Mouse (Mus musculus): Measurements from ENCODE around the gene Mtmr1. TPM values are rescaled to one million over a fixed set of nuclear protein-coding genes. Genes with fewer than 3 reads are reported as not detected.
A peak's percentile ranks its signal among the peaks of the same experiment; 100 is the strongest.
"Not testable (repeated sequence)": the region's sequence is repeated elsewhere in the genome, so short reads cannot be mapped to it uniquely, and the experiment has no call there.

The Mtmr1 gene
- 9.3 and 9.4 TPM in 2 replicates for polyA plus RNA-seq (2015; fragmentation: Nextera tagmentation; extraction: Ambion mirVana)

GRCm38 (mm10) chrX:71364554-71364991 is at the start of gene Mtmr1:
Mtmr1 (plus strand) TSS chrX:71364760.
- peak; percentile 84 for ATAC-seq
- peak within 1 kb of the TSS; percentile 79 for H3K27ac ChIP-seq (ENCODE audit: low read depth, low read length)

GRCm38 (mm10) chrX:71352033-71352432 is 12.5 kb upstream of the Mtmr1 start:
- no peak overlapping the region for H3K4me3 ChIP-seq (ENCODE audit: low read depth, low read length)
- no peak overlapping the region for H3K4me2 ChIP-seq (replicated peaks; ENCODE audit: low read depth)
- H3K9me3 ChIP-seq (ENCODE audit: control insufficient read depth) = no peaks in the 10 kb centered on the region
- H3K4me1 ChIP-seq (replicated peaks; ENCODE audit: control insufficient read depth, insufficient read depth, low read length) = no peaks in the 10 kb centered on the region
- H3K36me3 ChIP-seq (ENCODE audit: control insufficient read depth, insufficient read depth) = no peaks in the 10 kb centered on the region
- H3K9ac ChIP-seq (ENCODE audit: low read depth, low read length) = no peak overlapping the region
- H3K27me3 ChIP-seq (replicated peaks; ENCODE audit: control insufficient read depth, insufficient read depth, low read length) = no peaks in the 10 kb centered on the region
- H3K27ac ChIP-seq (ENCODE audit: low read depth, low read length) = no peak overlapping the region
- WGBS = 67% methylated on average over 1 of the region's 1 CpGs
- peak; percentile 33; the same call in 1 of the 2 replicates for TF ChIP-seq CTCF (IDR thresholded peaks at IDR 0.05; ENCODE audit: low read depth)
- no peak for ATAC-seq

More at GRCm38 (mm10) chrX:71364554-71364991, at the start of gene Mtmr1:
- H3K36me3 ChIP-seq (ENCODE audit: control insufficient read depth, insufficient read depth) = no peaks in the 10 kb centered on the region
- no peaks in the 10 kb centered on the region for H3K4me1 ChIP-seq (replicated peaks; ENCODE audit: control insufficient read depth, insufficient read depth, low read length)
- TF ChIP-seq CTCF (IDR thresholded peaks at IDR 0.05; ENCODE audit: low read depth) = peak; percentile 64
- no peaks in the 10 kb centered on the region for H3K27me3 ChIP-seq (replicated peaks; ENCODE audit: control insufficient read depth, insufficient read depth, low read length)
- H3K9me3 ChIP-seq (ENCODE audit: control insufficient read depth) = no peaks in the 10 kb centered on the region
- H3K4me2 ChIP-seq (replicated peaks; ENCODE audit: low read depth) = peak within 1 kb of the TSS; percentile 70
- 19% methylated on average over 38 of the region's 47 CpGs for WGBS
- peak within 1 kb of the TSS; percentile 77 for H3K9ac ChIP-seq (ENCODE audit: low read depth, low read length)
- peak within 1 kb of the TSS; percentile 59 for H3K4me3 ChIP-seq (ENCODE audit: low read depth, low read length)

DNA sequence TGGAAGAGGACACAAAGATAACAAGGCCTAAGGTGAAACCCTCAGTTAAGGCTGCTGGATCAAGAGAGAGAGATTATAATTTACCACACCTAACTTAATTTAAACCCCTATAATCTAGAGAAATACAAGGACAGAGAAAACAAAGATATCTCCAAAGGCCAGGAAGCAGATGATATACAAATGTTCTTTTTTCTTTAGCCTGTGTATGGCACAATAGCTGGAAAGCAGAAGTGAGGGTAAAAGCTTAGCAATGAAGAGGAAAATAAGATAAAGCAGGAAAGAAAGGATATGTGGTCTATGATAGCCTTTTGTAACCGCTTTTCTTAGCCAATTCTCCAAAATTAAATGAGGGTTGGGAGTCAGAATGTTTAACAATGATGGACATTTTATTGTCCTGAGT is 9.2 kb upstream of the Mtmr1 start:
- no peaks in the 10 kb centered on the region for H3K36me3 ChIP-seq (ENCODE audit: control insufficient read depth, insufficient read depth)
- no peak overlapping the region for H3K4me3 ChIP-seq (ENCODE audit: low read depth, low read length)
- no peak for ATAC-seq
- H3K27ac ChIP-seq (ENCODE audit: low read depth, low read length) = no peak overlapping the region
- 60% methylated on average over 1 of the region's 1 CpGs for WGBS
- TF ChIP-seq CTCF (IDR thresholded peaks at IDR 0.05; ENCODE audit: low read depth) = no peak
- H3K9ac ChIP-seq (ENCODE audit: low read depth, low read length) = no peak overlapping the region
- H3K27me3 ChIP-seq (replicated peaks; ENCODE audit: control insufficient read depth, insufficient read depth, low read length) = no peaks in the 10 kb centered on the region
- no peaks in the 10 kb centered on the region for H3K4me1 ChIP-seq (replicated peaks; ENCODE audit: control insufficient read depth, insufficient read depth, low read length)
- H3K4me2 ChIP-seq (replicated peaks; ENCODE audit: low read depth) = no peak overlapping the region
- no peaks in the 10 kb centered on the region for H3K9me3 ChIP-seq (ENCODE audit: control insufficient read depth)

DNA sequence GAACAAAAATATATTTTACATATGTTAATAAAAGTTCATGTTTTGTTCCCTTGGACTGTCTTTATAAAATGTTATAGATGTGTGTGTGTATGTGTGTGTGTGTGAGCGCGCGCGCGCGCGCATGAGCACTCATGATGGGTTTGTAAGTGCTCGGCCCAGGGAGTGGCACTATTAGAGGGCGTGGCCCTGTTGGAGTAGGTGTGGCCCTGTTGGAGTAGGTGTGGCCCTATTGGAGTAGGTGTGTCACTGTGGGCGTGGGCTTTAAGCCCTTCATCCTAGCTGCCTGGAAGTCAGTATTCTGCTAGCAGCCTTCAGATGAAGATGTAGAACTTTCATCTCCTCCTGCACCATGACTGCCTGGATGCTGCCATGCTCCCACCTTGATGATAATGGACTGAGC is 2.8 kb upstream of the Mtmr1 start:
- H3K4me1 ChIP-seq (replicated peaks; ENCODE audit: control insufficient read depth, insufficient read depth, low read length); H3K27me3 ChIP-seq (replicated peaks; ENCODE audit: control insufficient read depth, insufficient read depth, low read length); H3K9me3 ChIP-seq (ENCODE audit: control insufficient read depth); H3K4me3 ChIP-seq (ENCODE audit: low read depth, low read length); ATAC-seq; H3K9ac ChIP-seq (ENCODE audit: low read depth, low read length); H3K4me2 ChIP-seq (replicated peaks; ENCODE audit: low read depth); H3K36me3 ChIP-seq (ENCODE audit: control insufficient read depth, insufficient read depth); H3K27ac ChIP-seq (ENCODE audit: low read depth, low read length): not testable (repeated sequence)
- 86% methylated on average over 10 of the region's 10 CpGs for WGBS

GRCm38 (mm10) chrX:71364062-71364461 is 498 bp upstream of the Mtmr1 start:
- no peak for ATAC-seq
- no peaks in the 10 kb centered on the region for H3K36me3 ChIP-seq (ENCODE audit: control insufficient read depth, insufficient read depth)
- H3K4me1 ChIP-seq (replicated peaks; ENCODE audit: control insufficient read depth, insufficient read depth, low read length) = no peaks in the 10 kb centered on the region
- H3K9me3 ChIP-seq (ENCODE audit: control insufficient read depth) = no peaks in the 10 kb centered on the region
- H3K9ac ChIP-seq (ENCODE audit: low read depth, low read length) = 0 out of 2 replicates have a peak overlapping the region, but pooled peaks have one; percentile 77
- H3K4me2 ChIP-seq (replicated peaks; ENCODE audit: low read depth) = peak overlapping the region; percentile 70
- no peaks in the 10 kb centered on the region for H3K27me3 ChIP-seq (replicated peaks; ENCODE audit: control insufficient read depth, insufficient read depth, low read length)
- no peak for TF ChIP-seq CTCF (IDR thresholded peaks at IDR 0.05; ENCODE audit: low read depth)
- H3K27ac ChIP-seq (ENCODE audit: low read depth, low read length) = no peak overlapping the region
- peak overlapping the region; percentile 59 for H3K4me3 ChIP-seq (ENCODE audit: low read depth, low read length)
- 56% methylated on average over 5 of the region's 5 CpGs for WGBS

GRCm38 (mm10) chrX:71365011-71365410 is 451 bp downstream of the Mtmr1 start:
- Histone ChIP-seq H3K27me3 (replicated peaks; ENCODE audit: control insufficient read depth, insufficient read depth, low read length) (no peaks in the 10 kb centered on the region), H3K9me3 (ENCODE audit: control insufficient read depth) (no peaks in the 10 kb centered on the region), H3K4me1 (replicated peaks; ENCODE audit: control insufficient read depth, insufficient read depth, low read length) (no peaks in the 10 kb centered on the region), H3K9ac (ENCODE audit: low read depth, low read length) (peak overlapping the region; percentile 77), H3K36me3 (ENCODE audit: control insufficient read depth, insufficient read depth) (no peaks in the 10 kb centered on the region), H3K4me2 (replicated peaks; ENCODE audit: low read depth) (peak overlapping the region; percentile 70), H3K27ac (ENCODE audit: low read depth, low read length) (peak overlapping the region; percentile 79), H3K4me3 (ENCODE audit: low read depth, low read length) (peak overlapping the region; percentile 59)
- TF ChIP-seq CTCF (IDR thresholded peaks at IDR 0.05; ENCODE audit: low read depth) = no peak
- WGBS = 15% methylated on average over 14 of the region's 20 CpGs
- ATAC-seq = peak; percentile 70

- H3K4me3 ChIP-seq (ENCODE audit: low read depth, low read length) = peak overlapping the region; percentile 59
- H3K9me3 ChIP-seq (ENCODE audit: control insufficient read depth) = no peaks in the 10 kb centered on the region
- WGBS = 56% methylated on average over 3 of the region's 3 CpGs
- H3K9ac ChIP-seq (ENCODE audit: low read depth, low read length) = 0 out of 2 replicates have a peak overlapping the region, but pooled peaks have one; percentile 77
- TF ChIP-seq CTCF (IDR thresholded peaks at IDR 0.05; ENCODE audit: low read depth) = no peak
- ATAC-seq = no peak
- H3K27ac ChIP-seq (ENCODE audit: low read depth, low read length) = peak overlapping the region; percentile 79; the same call in 1 of the 2 replicates
- no peaks in the 10 kb centered on the region for H3K27me3 ChIP-seq (replicated peaks; ENCODE audit: control insufficient read depth, insufficient read depth, low read length)
- H3K4me1 ChIP-seq (replicated peaks; ENCODE audit: control insufficient read depth, insufficient read depth, low read length) = no peaks in the 10 kb centered on the region
- peak overlapping the region; percentile 70 for H3K4me2 ChIP-seq (replicated peaks; ENCODE audit: low read depth)
- no peaks in the 10 kb centered on the region for H3K36me3 ChIP-seq (ENCODE audit: control insufficient read depth, insufficient read depth)
These were observed 950 bp downstream of the Mtmr1 start for GRCm38 (mm10) chrX:71365510-71365909.
